Mouse (Mus musculus) lung, adult 2 months (tissue): ENCODE data around the gene Arid1b. TPM values are rescaled to one million over a fixed set of nuclear protein-coding genes. Genes with fewer than 3 reads are reported as not detected.

ENCODE experiments used
- DNase-seq: peaks from one replicate; pipeline ENCODE4 v3.0.0; 2022
- H3K4me1 ChIP-seq: fragments of 200-500 bp; 2 replicates; pipeline ENCODE4 v1.6.1; 2011; ENCODE audit warnings: low read length; ENCODE audit not compliant: control insufficient read depth, insufficient read depth
- H3K4me3 ChIP-seq: fragments of 200-500 bp; replicated peaks from 2 replicates; pipeline ENCODE3; 2011; ENCODE audit warnings: low read depth, mild to moderate bottlenecking, control low read depth, low read length; ENCODE audit errors: extremely low read depth
- CTCF ChIP-seq: fragments of 200-500 bp; IDR thresholded peaks from 2 replicates; pipeline ENCODE4 v1.5.1; 2011; ENCODE audit warnings: mild to moderate bottlenecking, low read length, control low read depth; ENCODE audit not compliant: insufficient read depth
- POLR2A ChIP-seq: fragments of 200-500 bp; IDR thresholded peaks from 2 replicates; pipeline ENCODE4 v1.6.1; 2011; ENCODE audit warnings: low read depth, mild to moderate bottlenecking, control low read depth, low read length, borderline replicate concordance; ENCODE audit errors: extremely low read depth
- WGBS: fragments of 180-500 bp; shearing (Covaris S2); methylation state at CpG from one replicate; pipeline ENCODE4 v1.1.7; 2018; 5-methylcytosine and 5-hydroxymethylcytosine counted together
- polyA plus RNA-seq: library from polyadenylated mRNA; depleted of rRNA; stranded (reverse); fragments of >200 nt; gene quantifications from 2 replicates; pipeline ENCODE4 v1.2.3, GENCODE M21; 2012

The Arid1b gene
- polyA plus RNA-seq, 1 experiment, result 60.1 TPM

DNA sequence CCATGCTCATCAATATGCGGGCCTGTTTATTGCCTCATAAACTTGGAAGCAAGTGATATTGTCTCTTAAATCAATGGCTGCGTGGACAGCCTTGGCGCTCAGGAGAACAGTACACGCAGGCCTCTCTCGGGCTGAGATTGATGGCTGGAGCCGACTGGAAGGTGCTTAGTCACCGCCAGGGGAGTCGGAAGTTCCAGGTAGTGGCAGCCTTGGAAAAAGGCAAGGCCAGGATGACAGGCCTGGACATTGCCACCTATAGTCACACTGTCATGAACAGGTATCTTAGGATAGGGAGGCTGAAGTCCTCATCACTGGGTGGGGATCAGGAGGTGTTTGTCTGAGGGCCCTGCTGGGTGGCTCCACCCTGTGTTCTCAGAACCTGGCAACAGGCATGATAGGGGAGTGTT is 371.9 kb downstream of the Arid1b start:
- WGBS, result 70% methylated on average over 8 of the region's 8 CpGs
- TF ChIP-seq POLR2A (no peak), CTCF (no peak)
- DNase-seq, result no peak
- Histone ChIP-seq H3K4me1 (no peaks in the 10 kb centered on the region), H3K4me3 (no peak overlapping the region)

DNA sequence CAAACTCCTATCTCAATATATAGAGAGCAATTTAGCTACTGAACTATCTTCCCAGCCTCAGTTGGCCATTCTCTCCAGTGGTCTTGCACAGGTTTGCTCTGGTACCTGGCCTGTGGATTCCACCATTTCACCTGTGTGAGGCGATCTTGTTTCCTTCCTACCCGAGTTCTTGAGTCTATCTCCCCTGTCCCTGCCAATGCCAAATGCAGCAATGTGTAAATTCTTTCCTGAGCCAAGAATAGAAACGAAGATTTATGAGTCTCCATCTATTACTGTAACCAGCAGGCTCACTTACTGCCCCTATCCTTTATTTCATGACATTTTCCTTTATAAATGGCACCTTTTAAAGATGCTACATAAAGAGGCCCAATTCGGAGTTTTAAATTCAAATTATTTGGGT is 376.9 kb downstream of the Arid1b start:
- Histone ChIP-seq H3K4me3 (no peak overlapping the region), H3K4me1 (no peaks in the 10 kb centered on the region)
- WGBS, result 63% methylated on average over 4 of the region's 4 CpGs
- TF ChIP-seq CTCF, result no peak
- no peak for TF ChIP-seq POLR2A
- no peak for DNase-seq

DNA sequence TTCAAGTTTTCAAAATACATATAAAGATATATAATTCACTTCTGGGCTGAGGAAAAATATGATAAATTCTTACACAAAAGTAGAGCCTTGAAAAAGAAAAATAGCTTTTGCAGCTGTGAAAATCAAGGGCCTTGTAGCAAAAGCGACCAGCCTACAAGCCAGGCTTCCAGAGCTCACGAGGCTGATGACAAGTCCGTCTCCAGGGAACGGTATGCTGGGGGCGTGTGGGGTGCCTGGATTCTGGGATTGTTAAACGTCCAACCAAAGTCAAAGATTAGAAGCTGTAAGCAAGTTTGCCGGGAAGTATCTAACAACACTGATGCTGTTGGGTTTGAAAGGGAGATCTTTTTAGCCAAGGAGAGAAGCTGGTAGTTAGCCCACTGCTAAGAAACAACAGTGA is 377.4 kb downstream of the Arid1b start:
- TF ChIP-seq CTCF, result no peak
- no peak for TF ChIP-seq POLR2A
- no peak overlapping the region for H3K4me3 ChIP-seq
- no peak for DNase-seq
- WGBS, result 69% methylated on average over 7 of the region's 7 CpGs
- no peaks in the 10 kb centered on the region for H3K4me1 ChIP-seq

DNA sequence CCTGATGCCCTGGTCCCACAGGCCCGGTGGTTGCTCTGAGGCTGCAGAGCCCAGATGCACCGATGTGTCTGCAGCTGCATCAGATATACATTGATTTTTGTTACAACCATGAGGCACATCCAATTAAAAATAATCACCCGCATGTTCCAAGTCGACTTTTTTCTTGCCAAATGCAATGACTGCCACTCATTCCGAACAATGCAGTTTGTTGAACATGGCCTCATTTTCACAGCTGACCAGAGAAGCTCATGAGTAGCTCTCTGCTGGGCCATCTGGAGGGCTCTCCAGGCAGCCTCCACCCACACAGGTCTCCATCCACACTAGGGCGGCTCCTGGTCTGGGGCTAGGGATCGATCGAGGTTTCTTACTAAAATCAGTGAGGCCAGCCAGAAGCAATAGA is 378.8 kb downstream of the Arid1b start:
- 82% methylated on average over 8 of the region's 8 CpGs for WGBS
- no peak overlapping the region for H3K4me3 ChIP-seq
- no peak for DNase-seq

DNA sequence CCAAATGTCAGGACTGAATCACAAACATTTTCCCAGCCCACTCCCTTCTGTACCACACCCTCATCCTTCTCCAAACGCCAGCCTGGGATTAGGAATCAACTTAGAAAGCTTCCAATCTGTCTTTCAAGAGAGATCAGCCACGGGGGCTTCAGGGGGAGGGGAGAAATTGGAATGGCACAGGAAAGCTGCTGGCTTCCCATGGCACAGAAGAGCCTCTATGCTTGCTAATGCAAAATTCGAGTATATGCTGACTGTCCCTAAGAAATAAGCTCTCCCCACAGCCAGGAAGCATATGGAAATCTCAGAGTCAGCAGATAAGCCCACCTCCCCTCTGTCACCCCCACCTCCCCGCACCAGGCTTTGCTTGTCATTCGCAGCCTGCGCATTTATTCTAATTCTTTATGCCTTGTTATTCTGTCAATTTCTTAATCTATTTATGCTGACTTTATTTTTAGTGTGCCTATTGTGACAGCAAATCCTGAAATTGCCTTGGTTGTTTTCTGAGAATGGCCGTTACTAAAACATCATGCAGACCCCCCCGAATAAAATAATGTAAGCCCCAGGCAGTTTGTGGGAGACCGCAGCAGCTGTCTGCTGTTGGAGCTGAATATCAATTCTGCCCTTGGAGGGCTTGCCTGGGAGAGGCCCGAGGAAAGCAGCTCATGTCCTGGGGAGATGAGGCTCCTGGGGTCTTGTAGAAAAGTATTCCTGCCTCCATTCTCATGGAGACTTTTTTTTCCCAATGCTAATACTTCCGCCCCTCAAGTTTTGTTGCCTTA is 383.2 kb downstream of the Arid1b start:
- Histone ChIP-seq H3K4me1 (no peaks in the 10 kb centered on the region), H3K4me3 (no peak overlapping the region)
- TF ChIP-seq CTCF, result no peak
- no peak for TF ChIP-seq POLR2A
- WGBS, result 38% methylated on average over 11 of the region's 11 CpGs
- no peak for DNase-seq

More for the DNA sequence above, 378.8 kb downstream of the Arid1b start:
- TF ChIP-seq POLR2A (no peak), CTCF (no peak)
- no peaks in the 10 kb centered on the region for H3K4me1 ChIP-seq

DNA sequence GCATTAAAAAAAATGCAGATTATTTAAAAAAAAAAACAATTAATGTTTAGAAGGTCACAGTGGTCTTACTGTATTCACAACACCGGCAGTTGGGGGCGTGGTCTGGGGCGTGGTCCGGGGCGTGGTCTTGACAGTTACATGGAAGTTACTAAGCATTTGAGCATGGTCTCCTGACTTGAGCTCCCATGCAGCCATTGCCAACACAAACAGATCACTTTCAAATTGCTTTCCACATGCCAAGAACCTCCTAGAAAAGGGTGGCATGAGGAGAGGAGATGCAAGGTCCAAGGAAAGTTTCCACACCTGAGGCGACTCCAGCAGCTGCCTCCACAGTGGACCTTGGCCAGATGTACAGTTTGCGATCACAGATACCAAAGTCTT is 383.8 kb downstream of the Arid1b start:
- Histone ChIP-seq H3K4me3 (no peak overlapping the region), H3K4me1 (no peaks in the 10 kb centered on the region)
- no peak for DNase-seq
- WGBS, result 29% methylated on average over 7 of the region's 7 CpGs
- TF ChIP-seq CTCF, result no peak
- TF ChIP-seq POLR2A, result no peak

DNA sequence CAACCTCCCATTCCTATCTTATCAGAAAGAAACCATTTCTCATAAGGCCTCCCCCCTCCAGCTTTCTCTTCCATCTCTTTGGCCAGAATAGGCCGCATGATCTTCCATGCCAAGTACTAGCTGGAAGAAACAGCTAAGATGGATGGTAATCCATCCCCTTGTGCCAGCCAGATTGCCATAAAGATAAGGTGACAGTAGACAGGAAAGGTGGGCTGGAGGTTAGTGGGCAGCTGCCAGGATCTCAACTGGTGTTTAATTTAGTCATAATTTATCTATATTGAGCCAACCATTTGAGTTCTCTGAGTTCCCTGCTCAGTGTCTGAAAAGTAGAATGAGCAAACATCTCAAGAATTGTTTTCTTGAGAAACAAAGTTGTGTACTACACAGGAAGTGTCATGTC is 391.6 kb downstream of the Arid1b start:
- no peaks in the 10 kb centered on the region for H3K4me1 ChIP-seq
- H3K4me3 ChIP-seq, result no peak overlapping the region
- DNase-seq, result no peak
- 89% methylated on average over 1 of the region's 1 CpGs for WGBS
- TF ChIP-seq CTCF, result no peak
- no peak for TF ChIP-seq POLR2A

DNA sequence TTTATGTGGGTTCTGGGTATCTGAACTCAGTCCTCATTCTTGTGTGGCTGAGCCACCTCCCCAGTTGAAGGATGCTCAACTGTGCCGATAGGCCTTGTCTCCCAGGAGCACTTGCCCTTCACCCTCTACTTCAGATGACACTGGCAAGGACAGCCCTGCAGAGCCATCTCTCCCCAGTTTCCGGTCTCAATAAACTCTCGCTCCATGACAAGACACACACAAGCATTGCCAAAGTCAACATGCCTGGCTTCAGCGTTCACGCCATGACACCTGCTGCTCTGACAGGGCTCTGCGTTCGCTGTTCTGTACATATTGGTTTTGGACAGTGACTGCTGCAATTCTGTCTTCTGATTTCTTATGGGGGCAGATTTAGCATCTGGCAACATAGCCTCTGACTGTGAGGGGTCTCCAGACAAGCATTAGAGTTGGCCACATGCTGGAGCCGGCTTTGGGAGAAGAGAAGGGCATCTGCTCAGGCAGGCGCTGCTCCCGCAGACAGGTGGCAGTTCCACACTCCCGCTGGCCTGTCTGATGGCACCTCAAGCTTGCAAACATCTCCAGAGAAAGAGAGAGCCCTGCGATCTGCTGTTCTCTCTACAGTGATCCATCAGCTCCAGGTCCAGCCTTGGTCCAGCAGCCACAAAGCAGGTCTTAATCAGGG is 392.9 kb downstream of the Arid1b start:
- H3K4me1 ChIP-seq, result no peaks in the 10 kb centered on the region
- no peak overlapping the region for H3K4me3 ChIP-seq
- no peak for DNase-seq
- no peak for TF ChIP-seq CTCF
- TF ChIP-seq POLR2A, result no peak
- WGBS, result 82% methylated on average over 12 of the region's 12 CpGs

DNA sequence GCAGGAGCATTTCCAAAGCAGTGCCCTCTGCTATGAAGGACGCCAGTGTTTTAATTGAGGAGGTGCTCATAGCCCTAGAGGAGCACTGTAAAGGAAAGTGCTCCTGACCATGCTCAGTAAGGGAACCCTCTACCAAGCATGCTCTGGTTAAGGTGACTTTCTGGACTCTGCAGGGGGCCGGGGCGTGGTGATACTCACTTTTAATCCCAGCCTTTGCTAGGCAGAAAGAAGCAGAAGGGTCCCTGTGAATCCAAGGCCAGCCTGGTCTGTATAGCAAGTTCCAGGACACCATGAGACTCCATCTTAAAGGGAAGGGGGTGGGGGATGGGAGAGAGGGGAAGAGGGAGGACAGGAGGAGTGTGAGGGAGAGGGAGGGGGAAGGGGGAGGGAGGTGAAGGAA is 394.2 kb downstream of the Arid1b start:
- whole genome bisulfite sequencing, result 88% methylated on average over 3 of the region's 3 CpGs
- no peaks in the 10 kb centered on the region for H3K4me1 ChIP-seq
- no peak for DNase-seq
- TF ChIP-seq POLR2A, result no peak
- H3K4me3 ChIP-seq, result no peak overlapping the region

DNA sequence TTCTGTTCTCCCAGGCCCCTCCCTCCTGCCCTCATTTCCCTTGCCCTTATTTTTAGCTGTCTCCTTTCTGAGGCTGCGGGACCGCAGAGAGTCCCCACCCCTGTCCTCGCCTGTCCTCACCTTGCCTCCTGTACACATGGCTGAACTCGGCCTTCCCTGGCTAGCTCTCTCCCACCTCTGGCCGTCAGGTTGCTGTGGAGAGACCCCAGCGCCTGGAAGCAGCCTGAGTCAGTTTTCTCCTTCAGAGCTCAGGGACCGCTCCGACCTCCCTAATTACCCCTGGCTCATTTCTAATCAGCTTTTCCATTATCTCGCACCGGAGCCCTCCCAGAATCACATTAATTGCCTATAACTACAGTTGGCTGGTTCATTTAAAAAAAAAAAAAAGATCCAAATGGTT is 396.6 kb downstream of the Arid1b start:
- Histone ChIP-seq H3K4me1 (no peaks in the 10 kb centered on the region), H3K4me3 (no peak overlapping the region)
- no peak for DNase-seq
- 75% methylated on average over 10 of the region's 10 CpGs for WGBS
- no peak for TF ChIP-seq POLR2A
- TF ChIP-seq CTCF, result no peak
